Mouse (Mus musculus): ENCODE measurements around the gene Heyl. TPM values are rescaled to one million over a fixed set of nuclear protein-coding genes. Genes with fewer than 3 reads are reported as not detected.

Gene Heyl
- polyA plus RNA-seq, 1 experiment from 2014 or later, result 8.2 TPM

GRCm38 (mm10) chr4:123239361-123240203 is 6.2 kb downstream of the Heyl start:
- Histone ChIP-seq H3K4me2 (replicated peaks) (peak overlapping the region; percentile 54), H3K9ac (0 out of 2 replicates have a peak overlapping the region, but pooled peaks have one; percentile 43), H3K9me3 (ENCODE audit: control insufficient read depth, low read length) (no peaks in the 10 kb centered on the region), H3K27me3 (ENCODE audit: control insufficient read depth, insufficient read depth, low read length) (peaks cover 19% of the 10 kb centered on the region), H3K36me3 (replicated peaks; ENCODE audit: control insufficient read depth, insufficient read depth) (no peaks in the 10 kb centered on the region), H3K4me1 (replicated peaks; ENCODE audit: control insufficient read depth, insufficient read depth, low read length) (peaks cover 11% of the 10 kb centered on the region; the same call in 1 of the 2 replicates), H3K27ac (no peak overlapping the region; the same call in 1 of the 2 replicates), H3K4me3 (replicated peaks; ENCODE audit: low read length) (peak overlapping the region; percentile 32)
- ATAC-seq (ENCODE audit: low FRiP score) (peak; percentile 60; the same call in 1 of the 2 replicates), DNase-seq (ENCODE audit: low spot score) (no peak)
- WGBS, result 5% methylated on average over 54 of the region's 58 CpGs

GRCm38 (mm10) chr4:123246221-123246620 is 12.9 kb downstream of the Heyl start:
- no peak for ATAC-seq (ENCODE audit: low FRiP score)
- DNase-seq (ENCODE audit: low spot score), result no peak
- Histone ChIP-seq H3K4me3 (replicated peaks; ENCODE audit: low read length) (no peak overlapping the region), H3K36me3 (replicated peaks; ENCODE audit: control insufficient read depth, insufficient read depth) (no peaks in the 10 kb centered on the region), H3K9ac (no peak overlapping the region), H3K4me1 (replicated peaks; ENCODE audit: control insufficient read depth, insufficient read depth, low read length) (no peaks in the 10 kb centered on the region), H3K9me3 (ENCODE audit: control insufficient read depth, low read length) (no peaks in the 10 kb centered on the region), H3K27me3 (ENCODE audit: control insufficient read depth, insufficient read depth, low read length) (no peaks in the 10 kb centered on the region), H3K4me2 (replicated peaks) (no peak overlapping the region), H3K27ac (no peak overlapping the region)
- WGBS, result 91% methylated on average over 7 of the region's 7 CpGs

GRCm38 (mm10) chr4:123246651-123247050 is 13.3 kb downstream of the Heyl start:
- no peaks in the 10 kb centered on the region for H3K27me3 ChIP-seq (ENCODE audit: control insufficient read depth, insufficient read depth, low read length)
- DNase-seq (ENCODE audit: low spot score) (no peak), ATAC-seq (ENCODE audit: low FRiP score) (no peak)
- no peak overlapping the region for H3K4me2 ChIP-seq (replicated peaks)
- no peaks in the 10 kb centered on the region for H3K9me3 ChIP-seq (ENCODE audit: control insufficient read depth, low read length)
- H3K36me3 ChIP-seq (replicated peaks; ENCODE audit: control insufficient read depth, insufficient read depth), result no peaks in the 10 kb centered on the region
- 98% methylated on average over 5 of the region's 5 CpGs for WGBS
- H3K4me1 ChIP-seq (replicated peaks; ENCODE audit: control insufficient read depth, insufficient read depth, low read length), result no peaks in the 10 kb centered on the region
- no peak overlapping the region for H3K27ac ChIP-seq
- H3K9ac ChIP-seq, result no peak overlapping the region
- H3K4me3 ChIP-seq (replicated peaks; ENCODE audit: low read length), result no peak overlapping the region

- 68% methylated on average over 7 of the region's 7 CpGs for WGBS
Measured at GRCm38 (mm10) chr4:123247147-123247880, 14.0 kb downstream of the Heyl start.

GRCm38 (mm10) chr4:123248971-123249567 is 15.7 kb downstream of the Heyl start:
- 75% methylated on average over 7 of the region's 7 CpGs for WGBS
- Histone ChIP-seq H3K36me3 (replicated peaks; ENCODE audit: control insufficient read depth, insufficient read depth) (no peaks in the 10 kb centered on the region), H3K9me3 (ENCODE audit: control insufficient read depth, low read length) (no peaks in the 10 kb centered on the region), H3K27me3 (ENCODE audit: control insufficient read depth, insufficient read depth, low read length) (no peaks in the 10 kb centered on the region), H3K27ac (no peak overlapping the region), H3K4me3 (replicated peaks; ENCODE audit: low read length) (no peak overlapping the region), H3K4me1 (replicated peaks; ENCODE audit: control insufficient read depth, insufficient read depth, low read length) (0 out of 2 replicates have a peak, but pooled peaks cover 6% of the 10 kb centered on the region), H3K4me2 (replicated peaks) (no peak overlapping the region), H3K9ac (no peak overlapping the region)
- ATAC-seq (ENCODE audit: low FRiP score) (no peak), DNase-seq (ENCODE audit: low spot score) (no peak)

More at GRCm38 (mm10) chr4:123247147-123247880, 14.0 kb downstream of the Heyl start:
- Histone ChIP-seq H3K9ac (no peak overlapping the region), H3K4me1 (replicated peaks; ENCODE audit: control insufficient read depth, insufficient read depth, low read length) (0 out of 2 replicates have a peak, but pooled peaks cover 4% of the 10 kb centered on the region), H3K36me3 (replicated peaks; ENCODE audit: control insufficient read depth, insufficient read depth) (no peaks in the 10 kb centered on the region), H3K9me3 (ENCODE audit: control insufficient read depth, low read length) (no peaks in the 10 kb centered on the region), H3K4me3 (replicated peaks; ENCODE audit: low read length) (no peak overlapping the region), H3K27me3 (ENCODE audit: control insufficient read depth, insufficient read depth, low read length) (no peaks in the 10 kb centered on the region), H3K27ac (no peak overlapping the region), H3K4me2 (replicated peaks) (no peak overlapping the region)
- ATAC-seq (ENCODE audit: low FRiP score) (no peak), DNase-seq (ENCODE audit: low spot score) (no peak)

GRCm38 (mm10) chr4:123252214-123252613 is 18.9 kb downstream of the Heyl start:
- H3K4me3 ChIP-seq (replicated peaks; ENCODE audit: low read length), result no peak overlapping the region
- no peaks in the 10 kb centered on the region for H3K27me3 ChIP-seq (ENCODE audit: control insufficient read depth, insufficient read depth, low read length)
- H3K9ac ChIP-seq, result no peak overlapping the region
- no peak for DNase-seq (ENCODE audit: low spot score)
- no peak overlapping the region for H3K27ac ChIP-seq
- no peak overlapping the region for H3K4me2 ChIP-seq (replicated peaks)
- no peak for ATAC-seq (ENCODE audit: low FRiP score)
- no peaks in the 10 kb centered on the region for H3K9me3 ChIP-seq (ENCODE audit: control insufficient read depth, low read length)
- no peaks in the 10 kb centered on the region for H3K36me3 ChIP-seq (replicated peaks; ENCODE audit: control insufficient read depth, insufficient read depth)
- 0 out of 2 replicates have a peak, but pooled peaks cover 6% of the 10 kb centered on the region for H3K4me1 ChIP-seq (replicated peaks; ENCODE audit: control insufficient read depth, insufficient read depth, low read length)
- 72% methylated on average over 5 of the region's 5 CpGs for WGBS

GRCm38 (mm10) chr4:123254617-123255016 is 21.3 kb downstream of the Heyl start:
- H3K4me1 ChIP-seq (replicated peaks; ENCODE audit: control insufficient read depth, insufficient read depth, low read length), result 0 out of 2 replicates have a peak, but pooled peaks cover 6% of the 10 kb centered on the region
- DNase-seq (ENCODE audit: low spot score) (peak; percentile 85), ATAC-seq (ENCODE audit: low FRiP score) (peak; percentile 60; the same call in 1 of the 2 replicates)
- H3K27me3 ChIP-seq (ENCODE audit: control insufficient read depth, insufficient read depth, low read length), result no peaks in the 10 kb centered on the region
- H3K4me2 ChIP-seq (replicated peaks), result no peak overlapping the region
- H3K4me3 ChIP-seq (replicated peaks; ENCODE audit: low read length), result no peak overlapping the region
- no peaks in the 10 kb centered on the region for H3K9me3 ChIP-seq (ENCODE audit: control insufficient read depth, low read length)
- H3K27ac ChIP-seq, result no peak overlapping the region
- no peaks in the 10 kb centered on the region for H3K36me3 ChIP-seq (replicated peaks; ENCODE audit: control insufficient read depth, insufficient read depth)
- H3K9ac ChIP-seq, result no peak overlapping the region
- WGBS, result 23% methylated on average over 5 of the region's 5 CpGs

- Histone ChIP-seq H3K4me2 (replicated peaks) (no peak overlapping the region), H3K27ac (no peak overlapping the region), H3K27me3 (ENCODE audit: control insufficient read depth, insufficient read depth, low read length) (no peaks in the 10 kb centered on the region), H3K4me3 (replicated peaks; ENCODE audit: low read length) (no peak overlapping the region), H3K9me3 (ENCODE audit: control insufficient read depth, low read length) (no peaks in the 10 kb centered on the region), H3K4me1 (replicated peaks; ENCODE audit: control insufficient read depth, insufficient read depth, low read length) (0 out of 2 replicates have a peak, but pooled peaks cover 3% of the 10 kb centered on the region), H3K9ac (no peak overlapping the region), H3K36me3 (replicated peaks; ENCODE audit: control insufficient read depth, insufficient read depth) (no peaks in the 10 kb centered on the region)
- 34% methylated on average over 8 of the region's 8 CpGs for WGBS
- DNase-seq (ENCODE audit: low spot score) (no peak), ATAC-seq (ENCODE audit: low FRiP score) (no peak)
Measured at GRCm38 (mm10) chr4:123260071-123260746, 26.9 kb downstream of the Heyl start.
